Mouse (Mus musculus): ENCODE measurements at regions not wholly inside any gene's neighbourhood (a gene's known extent, or its start where the extent isn't known, plus 50 kb on each side); places are given as distances from the start of the nearest gene placed in this dataset.
"Not testable (repeated sequence)": the region's sequence is repeated elsewhere in the genome, so short reads cannot be mapped to it uniquely, and the experiment has no call there.

- WGBS = 86% methylated on average over 6 of the region's 6 CpGs
- no peak overlapping the region for H3K9ac ChIP-seq (replicated peaks; ENCODE audit: low read depth, low read length)
- no peaks in the 10 kb centered on the region for H3K9me3 ChIP-seq (ENCODE audit: control insufficient read depth, low read depth, low read length)
- no peak overlapping the region for H3K27ac ChIP-seq (ENCODE audit: low read length)
- H3K4me2 ChIP-seq (replicated peaks; ENCODE audit: low read depth, low read length) = no peak overlapping the region
- H3K27me3 ChIP-seq (ENCODE audit: control insufficient read depth, insufficient read depth, low read length) = no peaks in the 10 kb centered on the region
- H3K4me1 ChIP-seq (ENCODE audit: control insufficient read depth, insufficient read depth, low read length) = no peaks in the 10 kb centered on the region
- H3K36me3 ChIP-seq (ENCODE audit: control insufficient read depth, insufficient read depth, low read length) = no peaks in the 10 kb centered on the region
- H3K4me3 ChIP-seq (ENCODE audit: low read depth, low read length) = no peak overlapping the region
- no peak for ATAC-seq (ENCODE audit: insufficient number of reproducible peaks, insufficient read depth, low FRiP score, low read depth)
Observed at GRCm38 (mm10) chr2:107117564-107117963, 58.1 kb upstream of the Fshb start.

- WGBS = 77% methylated on average over 9 of the region's 9 CpGs
- Histone ChIP-seq H3K9ac (replicated peaks; ENCODE audit: low read depth, low read length) (no peak overlapping the region), H3K4me1 (ENCODE audit: control insufficient read depth, insufficient read depth, low read length) (no peaks in the 10 kb centered on the region), H3K4me3 (ENCODE audit: low read depth, low read length) (no peak overlapping the region), H3K27ac (ENCODE audit: low read length) (no peak overlapping the region), H3K9me3 (ENCODE audit: control insufficient read depth, low read depth, low read length) (no peaks in the 10 kb centered on the region), H3K4me2 (replicated peaks; ENCODE audit: low read depth, low read length) (no peak overlapping the region), H3K36me3 (ENCODE audit: control insufficient read depth, insufficient read depth, low read length) (no peaks in the 10 kb centered on the region), H3K27me3 (ENCODE audit: control insufficient read depth, insufficient read depth, low read length) (no peaks in the 10 kb centered on the region)
- ATAC-seq (ENCODE audit: insufficient number of reproducible peaks, insufficient read depth, low FRiP score, low read depth) = no peak
Observed at GRCm38 (mm10) chr2:107118711-107119474, 59.4 kb upstream of the Fshb start.

- H3K27ac ChIP-seq (ENCODE audit: low read length) = no peak overlapping the region
- no peak overlapping the region for H3K9ac ChIP-seq (replicated peaks; ENCODE audit: low read depth, low read length)
- no peaks in the 10 kb centered on the region for H3K27me3 ChIP-seq (ENCODE audit: control insufficient read depth, insufficient read depth, low read length)
- no peaks in the 10 kb centered on the region for H3K4me1 ChIP-seq (ENCODE audit: control insufficient read depth, insufficient read depth, low read length)
- H3K36me3 ChIP-seq (ENCODE audit: control insufficient read depth, insufficient read depth, low read length) = no peaks in the 10 kb centered on the region
- WGBS = 23% methylated on average over 1 of the region's 1 CpGs
- no peak overlapping the region for H3K4me2 ChIP-seq (replicated peaks; ENCODE audit: low read depth, low read length)
- no peak overlapping the region for H3K4me3 ChIP-seq (ENCODE audit: low read depth, low read length)
- no peaks in the 10 kb centered on the region for H3K9me3 ChIP-seq (ENCODE audit: control insufficient read depth, low read depth, low read length)
- no peak for ATAC-seq (ENCODE audit: insufficient number of reproducible peaks, insufficient read depth, low FRiP score, low read depth)
Observed at GRCm38 (mm10) chr2:107119697-107120096, 60.2 kb upstream of the Fshb start.

- no peak overlapping the region for H3K27ac ChIP-seq (ENCODE audit: low read length)
- no peak overlapping the region for H3K4me3 ChIP-seq (ENCODE audit: low read depth, low read length)
- no peaks in the 10 kb centered on the region for H3K9me3 ChIP-seq (ENCODE audit: control insufficient read depth, low read depth, low read length)
- no peaks in the 10 kb centered on the region for H3K4me1 ChIP-seq (ENCODE audit: control insufficient read depth, insufficient read depth, low read length)
- no peak overlapping the region for H3K9ac ChIP-seq (replicated peaks; ENCODE audit: low read depth, low read length)
- no peak for ATAC-seq (ENCODE audit: insufficient number of reproducible peaks, insufficient read depth, low FRiP score, low read depth)
- H3K4me2 ChIP-seq (replicated peaks; ENCODE audit: low read depth, low read length) = no peak overlapping the region
- no peaks in the 10 kb centered on the region for H3K36me3 ChIP-seq (ENCODE audit: control insufficient read depth, insufficient read depth, low read length)
- H3K27me3 ChIP-seq (ENCODE audit: control insufficient read depth, insufficient read depth, low read length) = no peaks in the 10 kb centered on the region
Observed at GRCm38 (mm10) chr2:107133186-107133585, 73.7 kb upstream of the Fshb start.

GRCm38 (mm10) chr2:107149317-107149716 lies 89.9 kb upstream of the Fshb start:
- WGBS = 92% methylated on average over 2 of the region's 2 CpGs
- Histone ChIP-seq H3K9me3 (ENCODE audit: control insufficient read depth, low read depth, low read length) (no peaks in the 10 kb centered on the region), H3K4me1 (ENCODE audit: control insufficient read depth, insufficient read depth, low read length) (no peaks in the 10 kb centered on the region), H3K9ac (replicated peaks; ENCODE audit: low read depth, low read length) (no peak overlapping the region), H3K27me3 (ENCODE audit: control insufficient read depth, insufficient read depth, low read length) (no peaks in the 10 kb centered on the region), H3K4me2 (replicated peaks; ENCODE audit: low read depth, low read length) (no peak overlapping the region), H3K27ac (ENCODE audit: low read length) (no peak overlapping the region), H3K4me3 (ENCODE audit: low read depth, low read length) (no peak overlapping the region), H3K36me3 (ENCODE audit: control insufficient read depth, insufficient read depth, low read length) (no peaks in the 10 kb centered on the region)
- ATAC-seq (ENCODE audit: insufficient number of reproducible peaks, insufficient read depth, low FRiP score, low read depth) = no peak

GRCm38 (mm10) chr2:107149851-107150250 lies 90.4 kb upstream of the Fshb start:
- 90% methylated on average over 2 of the region's 2 CpGs for WGBS

GRCm38 (mm10) chr2:107150373-107150772 lies 90.9 kb upstream of the Fshb start:
- H3K27ac ChIP-seq (ENCODE audit: low read length) = no peak overlapping the region
- no peaks in the 10 kb centered on the region for H3K27me3 ChIP-seq (ENCODE audit: control insufficient read depth, insufficient read depth, low read length)
- H3K9ac ChIP-seq (replicated peaks; ENCODE audit: low read depth, low read length) = no peak overlapping the region
- no peak for ATAC-seq (ENCODE audit: insufficient number of reproducible peaks, insufficient read depth, low FRiP score, low read depth)
- H3K4me1 ChIP-seq (ENCODE audit: control insufficient read depth, insufficient read depth, low read length) = no peaks in the 10 kb centered on the region
- H3K4me2 ChIP-seq (replicated peaks; ENCODE audit: low read depth, low read length) = no peak overlapping the region
- no peaks in the 10 kb centered on the region for H3K9me3 ChIP-seq (ENCODE audit: control insufficient read depth, low read depth, low read length)
- 74% methylated on average over 3 of the region's 3 CpGs for WGBS
- no peaks in the 10 kb centered on the region for H3K36me3 ChIP-seq (ENCODE audit: control insufficient read depth, insufficient read depth, low read length)
- H3K4me3 ChIP-seq (ENCODE audit: low read depth, low read length) = no peak overlapping the region

More at GRCm38 (mm10) chr2:107149851-107150250, 90.4 kb upstream of the Fshb start:
- Histone ChIP-seq H3K9ac (replicated peaks; ENCODE audit: low read depth, low read length) (no peak overlapping the region), H3K4me2 (replicated peaks; ENCODE audit: low read depth, low read length) (no peak overlapping the region), H3K36me3 (ENCODE audit: control insufficient read depth, insufficient read depth, low read length) (no peaks in the 10 kb centered on the region), H3K27ac (ENCODE audit: low read length) (no peak overlapping the region), H3K9me3 (ENCODE audit: control insufficient read depth, low read depth, low read length) (no peaks in the 10 kb centered on the region), H3K4me1 (ENCODE audit: control insufficient read depth, insufficient read depth, low read length) (no peaks in the 10 kb centered on the region), H3K4me3 (ENCODE audit: low read depth, low read length) (no peak overlapping the region), H3K27me3 (ENCODE audit: control insufficient read depth, insufficient read depth, low read length) (no peaks in the 10 kb centered on the region)
- no peak for ATAC-seq (ENCODE audit: insufficient number of reproducible peaks, insufficient read depth, low FRiP score, low read depth)

- no peak for ATAC-seq (ENCODE audit: insufficient number of reproducible peaks, insufficient read depth, low FRiP score, low read depth)
- no peak overlapping the region for H3K4me2 ChIP-seq (replicated peaks; ENCODE audit: low read depth, low read length)
- no peaks in the 10 kb centered on the region for H3K4me1 ChIP-seq (ENCODE audit: control insufficient read depth, insufficient read depth, low read length)
- no peaks in the 10 kb centered on the region for H3K9me3 ChIP-seq (ENCODE audit: control insufficient read depth, low read depth, low read length)
- no peaks in the 10 kb centered on the region for H3K36me3 ChIP-seq (ENCODE audit: control insufficient read depth, insufficient read depth, low read length)
- H3K27me3 ChIP-seq (ENCODE audit: control insufficient read depth, insufficient read depth, low read length) = no peaks in the 10 kb centered on the region
- H3K4me3 ChIP-seq (ENCODE audit: low read depth, low read length) = no peak overlapping the region
- no peak overlapping the region for H3K9ac ChIP-seq (replicated peaks; ENCODE audit: low read depth, low read length)
- H3K27ac ChIP-seq (ENCODE audit: low read length) = no peak overlapping the region
Observed at GRCm38 (mm10) chr2:107151878-107152277, 92.4 kb upstream of the Fshb start.

GRCm38 (mm10) chr2:107158836-107159402 lies 99.5 kb upstream of the Fshb start:
- not testable (repeated sequence) for H3K4me3 ChIP-seq (ENCODE audit: low read depth, low read length); H3K9ac ChIP-seq (replicated peaks; ENCODE audit: low read depth, low read length); H3K4me2 ChIP-seq (replicated peaks; ENCODE audit: low read depth, low read length); H3K27ac ChIP-seq (ENCODE audit: low read length); H3K36me3 ChIP-seq (ENCODE audit: control insufficient read depth, insufficient read depth, low read length); ATAC-seq (ENCODE audit: insufficient number of reproducible peaks, insufficient read depth, low FRiP score, low read depth); H3K27me3 ChIP-seq (ENCODE audit: control insufficient read depth, insufficient read depth, low read length); H3K4me1 ChIP-seq (ENCODE audit: control insufficient read depth, insufficient read depth, low read length); H3K9me3 ChIP-seq (ENCODE audit: control insufficient read depth, low read depth, low read length)
- 90% methylated on average over 13 of the region's 13 CpGs for WGBS

Measured in stomach, embryonic 14.5 days (tissue).